Mouse (Mus musculus) frontal cortex, adult (tissue): ENCODE measurements around the gene AC140267.1.

Experiments used
- ATAC-seq: cut with Nextera tagmentation; 2 replicates; pipeline ENCODE4 v1.9.2; 2017; ENCODE audit warnings: mild to moderate bottlenecking, moderate library complexity, mixed read lengths; ENCODE audit not compliant: low TSS enrichment

AC140267.1 gene

DNA sequence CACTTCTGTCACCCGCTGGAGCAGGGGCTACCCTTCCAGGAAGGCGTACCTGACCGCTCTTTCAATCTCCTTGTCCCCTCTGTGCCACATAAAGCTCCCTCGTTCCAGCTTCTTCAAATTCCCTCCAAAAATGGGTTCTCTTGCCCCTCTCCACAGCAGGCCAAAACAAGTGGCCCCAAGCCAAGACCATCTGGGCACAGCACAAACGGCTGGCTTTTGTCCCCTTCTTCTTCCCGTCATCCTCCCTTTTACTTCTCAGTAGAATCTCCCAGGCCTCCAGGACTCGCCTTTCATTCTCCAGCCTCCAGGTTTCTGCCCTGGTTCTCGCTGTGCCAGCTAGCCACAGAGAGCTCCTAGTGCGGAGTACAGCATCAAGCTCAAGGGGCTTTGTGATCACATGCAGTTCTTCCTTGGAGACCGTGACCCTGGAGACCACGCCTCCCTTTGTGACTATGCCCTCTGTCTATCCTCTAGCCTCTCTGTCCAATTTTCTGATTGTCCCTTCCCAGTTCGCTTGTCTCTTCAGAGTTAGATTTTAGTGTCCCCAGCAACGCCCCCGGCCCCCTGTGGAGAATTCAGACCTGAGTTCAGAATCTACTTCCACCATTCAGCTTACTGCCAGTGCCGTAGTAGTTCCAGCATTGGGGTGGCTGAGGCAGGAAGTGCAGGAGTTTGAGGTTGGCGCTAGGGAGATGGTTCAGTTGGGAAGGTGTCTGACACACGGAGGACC lies 7.4 kb upstream of the AC140267.1 start:
- no peak for ATAC-seq

DNA sequence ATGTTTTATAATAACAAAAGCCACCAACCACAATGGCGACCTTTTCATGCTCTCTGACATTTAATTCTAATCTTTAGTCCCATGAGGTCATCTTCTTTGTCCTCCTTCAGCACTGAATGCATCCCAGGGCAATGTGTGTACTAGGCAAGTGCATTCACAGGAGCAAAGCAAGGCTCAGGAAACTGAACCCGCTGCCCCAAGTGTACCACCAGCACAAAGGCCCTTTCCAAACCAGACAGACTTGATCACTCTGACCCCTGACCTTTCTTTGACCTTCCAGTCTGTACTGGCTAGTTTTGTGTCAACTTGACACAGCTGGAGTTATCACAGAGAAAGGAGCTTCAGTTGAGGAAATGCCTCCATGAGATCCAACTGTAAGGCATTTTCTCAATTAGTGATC lies 3.3 kb upstream of the AC140267.1 start:
- no peak for ATAC-seq

DNA sequence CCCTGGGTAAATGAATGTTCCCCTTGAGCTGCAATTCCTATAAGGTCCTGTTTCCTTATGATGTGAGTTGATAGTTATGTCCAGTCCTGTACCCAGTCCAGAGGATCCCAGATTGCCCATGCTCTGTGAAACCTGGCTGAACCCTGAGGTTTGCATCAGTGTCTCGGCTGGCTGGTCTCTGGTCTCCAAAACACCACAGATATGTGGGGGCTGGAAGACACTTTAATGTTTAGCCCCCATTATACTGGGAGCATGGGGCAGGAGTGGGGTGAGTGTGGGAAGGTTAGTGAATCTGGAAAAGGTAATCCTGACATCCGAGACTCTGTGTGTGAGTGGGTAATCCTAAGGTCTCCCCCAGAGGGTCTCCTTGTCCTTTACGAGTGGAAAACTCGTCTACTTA lies 2.6 kb upstream of the AC140267.1 start:
- no peak for ATAC-seq

DNA sequence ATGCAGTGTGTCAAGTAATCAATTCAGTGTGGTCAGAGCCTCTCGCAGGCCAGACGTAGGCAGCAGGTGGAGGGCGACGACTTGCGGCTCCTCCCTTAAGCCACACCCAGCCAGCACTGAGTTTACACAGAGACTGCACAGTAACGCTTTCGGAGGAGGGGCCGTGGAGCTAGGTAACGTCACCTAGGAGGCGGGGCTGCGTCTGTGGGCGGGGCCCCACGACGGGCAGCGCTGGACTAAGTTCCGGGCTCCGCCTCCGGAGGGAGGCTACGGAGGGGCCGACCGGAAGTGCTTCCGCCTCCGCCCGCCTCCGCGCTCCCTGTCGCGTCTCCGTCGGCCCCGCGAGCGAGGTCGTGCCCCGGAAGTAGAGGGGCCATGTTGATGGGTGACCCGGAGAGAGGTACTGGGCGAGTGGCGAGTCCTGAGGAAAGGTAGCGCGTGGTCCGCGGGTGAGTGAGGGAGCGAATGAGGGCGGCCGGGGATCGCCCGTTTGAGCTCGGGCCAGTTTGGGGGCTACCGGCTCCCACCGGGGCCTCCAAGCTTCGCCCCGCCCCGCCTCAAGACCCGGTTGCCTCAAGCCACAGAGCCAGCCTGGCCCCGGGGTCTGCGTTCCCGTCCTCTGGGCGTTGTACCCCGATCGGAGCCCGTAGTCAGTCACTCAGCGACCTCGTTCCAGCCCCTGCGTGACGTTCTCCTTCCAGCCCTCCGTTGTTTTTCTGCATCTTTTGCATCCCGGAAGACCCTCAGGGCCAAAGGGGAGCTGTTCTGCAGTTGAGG lies 1.7 kb upstream of the AC140267.1 start, which contains the start of gene Mief1:
Gene Mief1 (plus strand): TSS at position 286 of the 777 bp plus-strand sequence.
- peak; percentile 94 for ATAC-seq

DNA sequence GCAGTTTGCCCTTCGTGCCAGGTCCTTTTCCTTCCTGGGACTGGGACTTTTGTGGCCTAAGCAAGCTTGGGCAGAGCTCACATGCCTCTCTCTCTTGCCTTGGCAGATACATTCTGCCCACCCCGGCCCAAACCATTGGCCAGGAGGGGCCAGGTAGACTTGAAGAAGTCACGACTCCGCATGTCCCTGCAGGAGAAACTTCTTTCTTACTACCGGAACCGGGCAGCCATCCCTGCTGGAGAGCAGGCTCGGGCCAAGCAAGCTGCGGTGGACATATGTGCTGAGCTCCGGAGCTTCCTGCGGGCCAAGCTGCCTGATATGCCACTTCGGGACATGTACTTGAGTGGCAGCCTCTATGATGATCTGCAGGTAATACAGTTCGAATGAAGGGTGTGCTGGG lies 12.5 kb downstream of the AC140267.1 start:
- ATAC-seq, result no peak

DNA sequence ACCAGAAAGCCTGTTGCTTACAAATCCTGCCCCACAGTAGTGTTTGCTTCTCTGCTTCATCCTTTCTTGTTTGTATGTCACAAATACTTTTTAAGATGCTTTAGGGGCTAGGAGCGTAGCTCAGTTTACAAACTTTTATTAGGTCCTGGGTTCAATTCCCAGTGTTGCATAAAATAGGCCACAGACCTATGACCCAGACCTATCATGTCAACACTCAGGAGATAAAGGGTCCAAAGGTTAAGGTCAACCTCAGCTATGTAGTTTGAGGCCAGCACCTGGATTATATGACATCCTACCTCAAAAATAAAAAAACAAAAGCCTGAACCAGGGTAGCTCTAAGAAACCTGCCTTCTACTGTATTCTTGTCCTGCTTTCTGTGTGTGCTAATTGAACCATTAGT lies 13.0 kb downstream of the AC140267.1 start:
- no peak for ATAC-seq

DNA sequence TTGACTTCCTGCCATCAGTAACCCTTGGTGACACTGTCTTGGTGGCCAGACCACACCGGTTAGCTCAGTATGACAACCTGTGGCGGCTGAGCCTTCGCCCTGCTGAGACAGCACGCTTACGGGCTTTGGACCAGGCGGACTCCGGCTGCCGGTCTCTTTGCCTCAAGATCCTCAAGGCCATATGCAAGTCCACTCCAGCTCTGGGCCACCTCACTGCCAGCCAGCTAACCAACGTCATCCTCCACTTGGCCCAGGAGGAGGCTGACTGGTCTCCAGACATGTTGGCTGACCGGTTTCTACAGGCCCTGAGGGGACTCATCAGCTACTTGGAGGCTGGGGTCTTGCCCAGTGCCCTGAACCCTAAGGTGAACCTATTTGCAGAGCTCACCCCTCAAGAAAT lies 14.0 kb downstream of the AC140267.1 start:
- ATAC-seq, result no peak

DNA sequence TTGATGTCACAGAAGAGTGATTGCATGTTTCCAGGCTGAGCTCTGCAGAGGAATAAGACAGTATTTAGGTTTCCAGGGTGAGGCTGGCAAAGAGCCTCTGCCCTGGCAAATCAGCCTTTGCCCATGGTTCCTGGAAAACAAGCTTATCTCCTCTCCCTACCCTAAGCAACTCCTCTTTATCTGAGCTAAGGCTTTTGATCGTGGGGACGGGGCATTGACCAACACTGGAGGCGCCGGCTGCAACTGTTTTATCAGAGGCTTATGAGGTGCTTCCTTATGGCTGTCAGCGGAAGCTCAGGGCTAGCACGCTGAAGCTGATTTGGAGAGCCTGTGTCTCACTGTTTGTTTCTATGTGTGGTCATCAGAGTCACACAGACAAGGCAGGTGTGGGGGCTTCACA lies 15.0 kb downstream of the AC140267.1 start:
- ATAC-seq, result no peak

DNA sequence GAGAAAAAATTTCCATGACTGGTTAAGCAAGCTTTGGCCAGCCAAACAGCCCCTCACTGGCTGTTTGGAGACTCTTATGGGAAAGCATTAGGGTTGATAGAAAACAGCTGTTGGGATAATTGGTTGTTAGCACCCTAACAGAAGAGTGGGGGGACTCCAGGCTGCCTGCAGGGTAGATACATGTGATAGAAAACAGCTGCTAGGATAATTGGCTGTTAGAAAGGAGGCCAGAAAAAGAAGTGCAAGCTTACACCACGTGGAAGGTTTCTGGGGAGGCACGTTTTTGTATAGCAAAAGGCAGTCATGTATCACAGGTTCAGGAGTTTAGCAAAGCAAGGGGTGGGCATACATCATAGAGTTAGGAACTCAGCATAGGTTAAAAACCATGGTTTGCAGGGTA lies 17.9 kb downstream of the AC140267.1 start:
- ATAC-seq, result no peak

DNA sequence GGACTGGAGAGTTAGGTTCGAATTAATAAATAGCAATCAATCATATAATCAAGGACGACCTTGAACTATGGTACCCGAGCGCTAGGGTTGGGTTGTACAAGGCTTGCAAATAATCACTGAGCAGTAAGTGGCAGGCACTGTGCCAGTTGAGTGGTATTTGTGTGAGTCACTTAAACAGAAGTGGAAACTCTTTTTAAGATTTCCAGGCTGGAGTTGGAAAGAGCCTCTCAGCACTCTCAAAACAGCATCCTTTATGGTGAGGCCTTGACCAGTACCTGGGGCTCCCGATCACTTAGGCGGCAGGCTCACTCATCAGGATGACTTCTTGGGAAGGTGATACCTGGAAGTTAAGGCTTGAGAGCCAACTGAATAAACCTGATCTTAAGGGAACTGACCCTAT lies 18.6 kb downstream of the AC140267.1 start:
- no peak for ATAC-seq

DNA sequence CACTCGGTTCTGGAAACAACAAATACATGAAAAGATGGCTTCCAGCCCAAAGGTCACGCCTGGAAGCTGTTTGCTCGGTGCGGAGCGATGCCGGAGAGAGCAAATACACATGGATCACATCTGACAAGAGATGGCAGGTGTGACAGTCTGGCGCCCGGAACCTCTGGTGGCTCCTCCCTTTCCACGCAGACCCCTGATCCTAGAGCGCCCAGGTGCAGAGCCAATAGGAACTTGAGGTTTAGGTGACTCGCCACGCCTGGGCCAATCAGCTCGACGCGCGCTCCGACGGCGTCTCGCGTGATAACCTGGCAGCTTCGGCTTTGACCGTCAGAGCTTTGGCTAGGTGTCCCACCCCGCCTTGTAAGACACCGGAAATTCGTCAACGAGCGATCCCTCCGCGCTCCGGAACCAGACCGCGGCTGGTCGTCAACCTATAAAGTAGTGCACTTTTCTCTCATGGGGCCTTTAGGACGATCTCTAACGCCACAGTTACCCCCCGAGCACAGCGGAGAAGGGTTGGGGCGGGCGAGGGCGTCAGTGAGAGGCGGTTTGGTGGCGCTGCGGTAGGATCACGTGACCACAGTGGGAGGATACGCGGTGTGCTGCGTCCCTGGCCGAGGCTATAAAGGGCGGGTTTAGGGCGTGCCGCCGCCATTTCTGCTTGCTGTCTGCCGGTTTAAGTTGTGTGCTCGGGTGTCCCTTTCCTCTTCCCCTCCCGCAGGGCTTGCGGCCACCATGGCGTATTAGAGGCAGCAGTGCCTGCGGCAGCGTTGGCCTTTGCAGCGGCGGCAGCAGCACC lies 19.4 kb downstream of the AC140267.1 start, which contains the start of gene Atf4:
Gene Atf4 (plus strand): TSS at position 338 of the 799 bp plus-strand sequence.
- ATAC-seq, result peak; percentile 90

DNA sequence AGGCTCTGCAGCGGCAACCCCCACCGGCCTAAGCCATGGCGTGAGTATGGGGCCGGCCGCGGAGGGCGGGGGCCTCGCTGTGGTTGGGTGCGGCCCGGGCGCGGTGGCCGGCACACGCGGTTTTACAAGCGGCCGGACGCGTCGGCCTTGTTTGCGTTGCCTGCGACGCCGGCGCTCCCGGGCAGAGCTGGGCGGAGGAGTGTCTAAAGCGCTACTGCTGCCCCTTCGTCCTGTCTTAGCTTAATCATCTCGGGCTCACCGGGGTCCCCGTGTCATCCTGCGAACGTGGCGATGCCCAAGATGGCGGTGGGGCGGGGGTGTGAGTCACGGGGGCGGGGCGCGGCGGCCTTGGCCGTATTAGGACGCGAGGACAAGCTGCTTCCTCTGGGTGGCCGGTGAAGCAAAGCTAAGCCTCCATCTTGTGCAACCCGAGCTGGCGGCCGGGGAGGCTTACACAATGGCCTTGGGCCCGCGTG lies 20.0 kb downstream of the AC140267.1 start:
- no peak for ATAC-seq

DNA sequence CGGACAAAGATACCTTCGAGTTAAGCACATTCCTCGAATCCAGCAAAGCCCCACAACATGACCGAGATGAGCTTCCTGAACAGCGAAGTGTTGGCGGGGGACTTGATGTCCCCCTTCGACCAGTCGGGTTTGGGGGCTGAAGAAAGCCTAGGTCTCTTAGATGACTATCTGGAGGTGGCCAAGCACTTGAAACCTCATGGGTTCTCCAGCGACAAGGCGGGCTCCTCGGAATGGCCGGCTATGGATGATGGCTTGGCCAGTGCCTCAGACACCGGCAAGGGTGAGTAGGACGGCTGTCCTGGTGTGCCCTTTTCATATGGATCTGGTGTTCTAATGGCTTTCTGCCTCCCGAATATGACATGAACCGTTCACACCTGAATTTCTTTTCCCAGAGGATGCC lies 20.6 kb downstream of the AC140267.1 start:
- no peak for ATAC-seq

DNA sequence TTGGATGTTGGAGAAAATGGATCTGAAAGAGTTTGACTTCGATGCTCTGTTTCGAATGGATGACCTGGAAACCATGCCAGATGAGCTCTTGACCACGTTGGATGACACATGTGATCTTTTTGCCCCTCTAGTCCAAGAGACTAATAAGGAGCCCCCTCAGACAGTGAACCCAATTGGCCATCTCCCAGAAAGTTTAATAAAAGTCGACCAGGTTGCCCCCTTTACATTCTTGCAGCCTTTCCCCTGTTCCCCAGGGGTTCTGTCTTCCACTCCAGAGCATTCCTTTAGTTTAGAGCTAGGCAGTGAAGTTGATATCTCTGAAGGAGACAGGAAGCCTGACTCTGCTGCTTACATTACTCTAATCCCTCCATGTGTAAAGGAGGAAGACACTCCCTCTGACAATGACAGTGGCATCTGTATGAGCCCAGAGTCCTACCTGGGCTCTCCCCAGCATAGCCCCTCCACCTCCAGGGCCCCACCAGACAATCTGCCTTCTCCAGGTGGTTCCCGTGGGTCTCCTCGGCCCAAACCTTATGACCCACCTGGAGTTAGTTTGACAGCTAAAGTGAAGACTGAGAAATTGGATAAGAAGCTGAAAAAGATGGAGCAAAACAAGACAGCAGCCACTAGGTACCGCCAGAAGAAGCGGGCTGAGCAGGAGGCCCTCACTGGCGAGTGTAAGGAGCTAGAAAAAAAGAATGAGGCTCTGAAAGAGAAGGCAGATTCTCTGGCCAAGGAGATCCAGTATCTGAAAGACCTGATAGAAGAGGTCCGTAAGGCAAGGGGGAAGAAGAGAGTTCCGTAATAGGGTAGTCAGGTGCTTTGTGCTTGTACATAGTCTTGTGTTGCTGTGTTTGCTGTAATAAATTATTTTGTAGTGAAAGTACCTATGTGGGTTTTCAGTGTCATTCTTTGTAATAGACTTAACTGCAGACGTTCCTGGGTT lies 21.3 kb downstream of the AC140267.1 start:
- no peak for ATAC-seq

DNA sequence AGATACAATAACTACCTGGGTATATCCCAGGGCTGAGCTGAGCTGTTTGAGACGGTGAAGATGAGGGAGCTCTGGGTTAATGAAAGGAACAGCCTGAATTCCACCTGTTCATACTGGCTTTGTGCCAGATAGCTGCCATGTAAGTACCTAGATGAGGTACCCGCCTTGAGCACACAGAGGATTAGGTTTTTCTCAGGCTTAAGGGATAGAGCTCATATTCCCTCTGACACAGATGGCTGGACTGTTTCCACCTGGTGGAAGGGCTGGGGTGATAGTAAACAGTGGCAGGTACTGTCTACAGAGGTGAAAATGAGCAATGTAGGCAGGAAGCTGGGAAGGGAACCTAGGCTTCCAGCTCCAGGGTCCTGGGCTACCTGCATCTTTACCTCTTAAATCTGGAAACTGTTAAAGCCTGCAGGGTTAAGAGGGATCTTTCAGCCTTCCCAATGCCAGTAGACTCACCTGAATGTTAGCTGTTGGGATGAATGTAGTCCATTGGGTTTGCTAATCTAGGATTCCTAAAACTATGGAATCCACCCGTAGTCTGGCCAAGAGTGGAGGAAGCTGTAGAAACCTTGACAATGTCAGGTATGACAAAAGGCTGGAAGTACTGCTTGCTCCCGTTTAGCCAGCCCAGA lies 22.1 kb downstream of the AC140267.1 start:
- ATAC-seq, result no peak

DNA sequence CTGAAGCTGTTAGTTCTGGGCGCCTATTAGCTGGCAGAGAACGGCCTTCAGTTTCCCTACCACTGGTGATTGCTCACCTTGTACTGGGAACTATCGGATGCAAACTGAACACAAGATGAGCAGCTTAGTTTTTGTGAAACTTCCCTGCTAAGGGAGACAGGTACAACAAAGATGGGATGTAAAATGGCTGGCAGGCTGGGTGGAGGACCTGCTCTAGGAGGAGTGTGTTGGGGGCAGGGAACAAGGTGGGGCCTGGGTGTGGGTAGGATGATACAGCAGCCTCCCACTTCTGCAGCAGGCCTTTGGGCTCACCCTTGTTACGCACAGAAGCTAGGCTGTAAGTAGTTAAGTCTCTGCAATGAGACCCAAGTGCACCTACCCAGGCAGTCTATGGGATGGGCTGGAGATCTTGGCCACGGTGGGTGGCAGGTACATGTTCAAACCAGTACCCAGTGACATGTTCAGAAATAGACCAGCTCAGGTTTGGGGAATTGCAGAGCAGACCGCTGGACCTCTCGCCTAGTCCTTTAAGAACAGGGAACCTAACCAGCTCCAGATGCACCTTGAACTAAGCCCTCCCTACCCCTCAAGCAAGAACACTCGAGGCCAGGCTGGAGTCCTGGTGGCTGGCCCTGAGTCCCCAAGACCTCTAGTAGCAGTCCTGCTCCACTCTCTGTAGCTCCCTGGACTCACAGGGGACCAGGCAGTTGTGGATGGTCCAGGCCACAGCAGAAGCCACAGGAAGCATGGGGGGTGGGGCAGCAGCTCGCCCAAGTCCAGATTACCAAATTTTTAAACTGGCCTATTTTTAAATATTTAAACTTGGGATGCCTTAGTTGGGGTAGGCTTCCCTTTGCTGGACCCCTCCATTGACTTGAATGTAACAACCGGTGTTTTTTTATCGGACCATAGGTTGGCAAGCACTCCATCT lies 22.9 kb downstream of the AC140267.1 start:
- no peak for ATAC-seq

DNA sequence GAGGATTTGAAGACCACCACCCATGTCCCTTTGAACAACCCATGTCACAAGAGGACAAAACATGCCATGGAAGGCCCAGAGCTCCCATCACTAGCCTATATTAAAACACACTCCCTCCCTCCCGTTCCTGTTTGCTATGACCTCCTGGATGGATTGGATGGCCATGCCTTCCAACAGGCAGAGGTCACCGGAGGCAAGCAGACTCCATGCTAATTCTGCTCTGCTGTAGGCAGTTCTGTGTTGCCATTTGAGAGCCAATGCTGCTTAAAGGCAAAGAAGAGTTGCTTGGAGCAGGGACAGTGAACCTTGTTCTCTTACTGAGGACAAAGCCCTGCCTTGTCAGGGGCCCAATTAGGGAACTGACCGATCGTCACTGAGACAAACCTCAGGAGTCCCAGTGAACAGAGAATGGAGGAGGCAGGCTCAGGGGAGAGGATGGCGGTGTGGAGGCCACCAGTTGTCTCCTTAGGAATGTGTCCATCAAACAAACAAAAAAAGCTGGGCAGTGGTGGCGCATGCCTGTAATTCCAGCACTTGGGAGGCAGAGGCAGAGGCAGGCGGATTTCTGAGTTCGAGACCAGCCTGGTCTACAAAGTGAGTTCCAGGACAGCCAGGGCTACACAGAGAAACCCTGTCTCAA lies 23.9 kb downstream of the AC140267.1 start:
- no peak for ATAC-seq

DNA sequence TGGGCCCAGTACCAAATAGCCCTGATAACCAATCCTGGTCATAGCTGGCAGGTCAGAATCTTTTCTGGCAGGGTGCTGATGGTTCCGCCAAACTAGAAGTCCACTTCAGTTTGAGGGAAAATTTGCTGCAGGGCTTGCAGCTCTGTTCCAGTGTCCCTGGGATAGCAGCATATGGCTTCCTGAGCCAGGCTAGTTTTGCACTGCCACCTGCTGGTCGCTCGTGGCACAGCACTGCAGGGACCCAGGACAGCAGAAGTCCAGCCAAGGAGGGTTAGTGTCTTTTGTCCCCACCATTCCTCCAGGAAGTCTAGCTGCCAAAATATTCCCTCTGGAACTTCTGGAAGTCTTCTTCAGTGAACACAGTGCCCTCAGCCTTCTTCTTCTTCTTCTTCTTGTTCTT lies 25.0 kb downstream of the AC140267.1 start:
- 0 out of 2 replicates have a peak, but pooled peaks have one; percentile 28 for ATAC-seq

DNA sequence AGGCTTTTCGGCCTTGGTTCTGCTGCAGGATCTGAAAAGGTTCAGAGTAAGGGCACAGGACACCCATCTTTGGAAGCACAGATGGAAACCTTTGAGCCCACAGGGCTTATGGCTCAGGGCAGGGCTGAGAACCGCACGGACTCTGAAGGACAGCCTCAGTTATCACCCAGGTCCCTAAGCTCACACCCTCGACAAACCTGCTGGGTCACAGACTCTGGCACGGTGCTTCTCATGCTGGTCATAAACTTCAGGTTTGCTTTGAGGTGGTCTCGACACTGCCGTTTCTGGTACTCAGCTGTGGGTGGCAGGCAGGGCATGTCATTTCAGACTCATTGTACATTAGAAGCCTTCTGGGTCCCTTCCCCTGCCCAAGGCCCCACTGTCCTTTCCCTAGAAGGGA lies 25.5 kb downstream of the AC140267.1 start:
- no peak for ATAC-seq
